Mouse (Mus musculus) adrenal gland, adult 8-10 months (tissue): ENCODE results near the gene Prlh. TPM values are rescaled to one million over a fixed set of nuclear protein-coding genes. Genes with fewer than 3 reads are reported as not detected.

Experiments
- DNase-seq: peaks from one replicate; pipeline ENCODE4 v3.0.0; 2022
- total RNA-seq, 4 experiments: library from RNA; stranded (reverse); gene quantifications; 2 replicates each; pipeline ENCODE4 v1.2.4; 2022

Gene Prlh
- total RNA-seq, 4 experiments from 2014 or later: not detected

GRCm38 (mm10) chr1:90956245-90957096, 3.6 kb downstream of the Prlh start:
- DNase-seq: no peak

- no peak for DNase-seq
Measured at GRCm38 (mm10) chr1:90962526-90962925, 9.6 kb downstream of the Prlh start.

GRCm38 (mm10) chr1:90962994-90963393, 10.1 kb downstream of the Prlh start:
- no peak for DNase-seq

- peak; percentile 74 for DNase-seq
Measured at GRCm38 (mm10) chr1:90967583-90967982, 14.7 kb downstream of the Prlh start.

- DNase-seq: no peak
Measured at GRCm38 (mm10) chr1:90968649-90969048, 15.7 kb downstream of the Prlh start.

GRCm38 (mm10) chr1:90969347-90969784, 16.5 kb downstream of the Prlh start, which contains the start of gene Rab17:
TSS of gene Rab17 (minus strand) at chr1:90969661.
- no peak for DNase-seq

GRCm38 (mm10) chr1:90969881-90970390, 17.0 kb downstream of the Prlh start:
- DNase-seq: no peak

GRCm38 (mm10) chr1:90972911-90973573, 20.1 kb downstream of the Prlh start:
- DNase-seq: peak; percentile 88

GRCm38 (mm10) chr1:90973574-90973911, 20.6 kb downstream of the Prlh start:
- no peak for DNase-seq

GRCm38 (mm10) chr1:90974906-90975649, 22.2 kb downstream of the Prlh start:
- peak; percentile 86 for DNase-seq

GRCm38 (mm10) chr1:90975960-90976359, 23.1 kb downstream of the Prlh start:
- DNase-seq: no peak

GRCm38 (mm10) chr1:90980638-90981330, 27.9 kb downstream of the Prlh start:
- no peak for DNase-seq

GRCm38 (mm10) chr1:90981346-90981745, 28.4 kb downstream of the Prlh start:
- no peak for DNase-seq

GRCm38 (mm10) chr1:90995916-90996315, 43.0 kb downstream of the Prlh start:
- no peak for DNase-seq

- no peak for DNase-seq
Measured at GRCm38 (mm10) chr1:90997136-90997535, 44.2 kb downstream of the Prlh start.

GRCm38 (mm10) chr1:90997641-90998040, 44.7 kb downstream of the Prlh start:
- DNase-seq: no peak

- no peak for DNase-seq
Measured at GRCm38 (mm10) chr1:90998268-90998890, 45.5 kb downstream of the Prlh start, which contains the start of gene Lrrfip1. TSS of gene Lrrfip1 (plus strand) at chr1:90998737.

GRCm38 (mm10) chr1:90998891-90999611, 46.1 kb downstream of the Prlh start:
- DNase-seq: no peak

GRCm38 (mm10) chr1:90999911-91000601, 47.1 kb downstream of the Prlh start:
- DNase-seq: no peak

- no peak for DNase-seq
Measured at GRCm38 (mm10) chr1:91001101-91001500, 48.2 kb downstream of the Prlh start.
